Mouse (Mus musculus): ENCODE measurements at regions not wholly inside any gene's neighbourhood (a gene's known extent, or its start where the extent isn't known, plus 50 kb on each side); places are given as distances from the start of the nearest gene placed in this dataset.

DNA sequence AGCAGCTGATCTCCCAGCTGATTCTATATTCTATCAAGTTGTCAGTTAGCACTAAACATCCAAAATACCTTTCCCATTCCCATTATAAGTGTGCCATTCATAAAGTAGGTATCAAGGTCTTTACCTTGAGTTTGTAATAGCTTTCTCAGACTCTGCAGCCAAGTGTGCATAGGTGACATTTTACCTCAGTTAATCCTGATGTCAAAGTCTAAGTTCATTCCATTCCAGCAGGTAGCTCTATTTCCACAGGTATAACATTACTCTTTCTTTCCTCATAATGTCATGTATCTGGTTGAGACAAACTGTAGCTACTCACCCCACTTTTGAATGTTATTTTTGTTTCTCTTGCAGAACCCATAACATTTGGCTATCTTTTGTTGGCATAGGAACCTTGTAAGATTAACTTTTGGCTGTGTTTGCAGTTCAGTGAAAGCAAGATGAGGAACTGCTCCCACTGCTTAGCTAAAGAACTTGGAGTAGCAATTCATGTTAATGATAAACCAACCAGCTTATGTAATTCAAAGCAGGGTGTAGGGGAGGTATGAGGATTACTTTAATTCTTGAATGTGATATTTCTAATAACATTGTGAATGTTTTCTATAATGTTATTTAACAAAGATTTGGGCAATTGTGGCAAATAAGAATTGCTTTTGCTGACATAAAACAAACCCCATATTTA lies 107.0 kb downstream of the 4933402N22Rik start:
- no peaks in the 10 kb centered on the region for H3K79me2 ChIP-seq (ENCODE audit: control insufficient read depth, insufficient read depth)
- no peak overlapping the region for H3K4me3 ChIP-seq (ENCODE audit: insufficient read depth, poor library complexity, severe bottlenecking)
- H3K27me3 ChIP-seq (ENCODE audit: control insufficient read depth, insufficient read depth, insufficient read length): no peaks in the 10 kb centered on the region
- no peaks in the 10 kb centered on the region for H3K79me3 ChIP-seq (ENCODE audit: low read depth)
- TF ChIP-seq MAX (IDR thresholded peaks at IDR 0.05) (no peak), USF1 (IDR thresholded peaks at IDR 0.05; ENCODE audit: low read depth) (no peak), MYOD1 (IDR thresholded peaks at IDR 0.05; ENCODE audit: control insufficient read depth, insufficient read length, low read depth) (no peak), CTCF (IDR thresholded peaks at IDR 0.05; ENCODE audit: control insufficient read depth, insufficient read depth, insufficient read length) (no peak), FOSL1 (IDR thresholded peaks at IDR 0.05; ENCODE audit: insufficient read depth, low read length, poor library complexity, severe bottlenecking) (no peak), MYOG (IDR thresholded peaks at IDR 0.05; ENCODE audit: control insufficient read depth, extremely low read depth, insufficient read length) (no peak), CEBPB (IDR thresholded peaks at IDR 0.05; ENCODE audit: low read depth) (no peak)
- H3ac ChIP-seq (ENCODE audit: control insufficient read depth, insufficient read length, low read depth): no peak overlapping the region
- no peaks in the 10 kb centered on the region for H3K36me3 ChIP-seq (ENCODE audit: control insufficient read depth, insufficient read depth)

DNA sequence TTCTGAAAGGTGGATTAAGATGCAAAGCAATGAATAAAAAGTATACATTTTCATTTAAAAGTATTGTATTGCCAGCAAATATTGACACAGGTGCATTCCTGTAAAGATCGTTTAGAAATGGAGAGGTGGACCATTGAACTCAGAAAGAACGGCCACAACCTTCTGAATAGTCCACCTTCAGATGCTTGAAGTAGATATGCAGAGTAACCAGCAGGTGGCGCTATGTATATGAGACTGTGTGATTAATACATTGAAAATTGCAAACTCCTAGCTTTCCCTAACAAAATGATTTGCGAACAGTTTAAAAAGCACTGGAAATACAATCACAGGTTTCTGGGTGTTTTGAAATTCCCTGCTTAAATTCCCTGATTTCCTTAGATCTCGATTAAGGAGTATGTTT lies 112.2 kb downstream of the 4933402N22Rik start:
- Histone ChIP-seq H3K36me3 (ENCODE audit: control insufficient read depth, insufficient read depth) (no peaks in the 10 kb centered on the region), H3K27me3 (ENCODE audit: control insufficient read depth, insufficient read depth, insufficient read length) (no peaks in the 10 kb centered on the region), H3ac (ENCODE audit: control insufficient read depth, insufficient read length, low read depth) (no peak overlapping the region), H3K79me3 (ENCODE audit: low read depth) (no peaks in the 10 kb centered on the region), H3K4me3 (ENCODE audit: insufficient read depth, poor library complexity, severe bottlenecking) (no peak overlapping the region), H3K79me2 (ENCODE audit: control insufficient read depth, insufficient read depth) (no peaks in the 10 kb centered on the region)
- no peak for TF ChIP-seq FOSL1 (IDR thresholded peaks at IDR 0.05; ENCODE audit: insufficient read depth, low read length, poor library complexity, severe bottlenecking)
- no peak for TF ChIP-seq MYOG (IDR thresholded peaks at IDR 0.05; ENCODE audit: control insufficient read depth, extremely low read depth, insufficient read length)
- no peak for TF ChIP-seq USF1 (IDR thresholded peaks at IDR 0.05; ENCODE audit: low read depth)
- no peak for TF ChIP-seq CEBPB (IDR thresholded peaks at IDR 0.05; ENCODE audit: low read depth)
- no peak for TF ChIP-seq MAX (IDR thresholded peaks at IDR 0.05)
- TF ChIP-seq CTCF (IDR thresholded peaks at IDR 0.05; ENCODE audit: control insufficient read depth, insufficient read depth, insufficient read length): peak; percentile 45
- TF ChIP-seq MYOD1 (IDR thresholded peaks at IDR 0.05; ENCODE audit: control insufficient read depth, insufficient read length, low read depth): no peak

DNA sequence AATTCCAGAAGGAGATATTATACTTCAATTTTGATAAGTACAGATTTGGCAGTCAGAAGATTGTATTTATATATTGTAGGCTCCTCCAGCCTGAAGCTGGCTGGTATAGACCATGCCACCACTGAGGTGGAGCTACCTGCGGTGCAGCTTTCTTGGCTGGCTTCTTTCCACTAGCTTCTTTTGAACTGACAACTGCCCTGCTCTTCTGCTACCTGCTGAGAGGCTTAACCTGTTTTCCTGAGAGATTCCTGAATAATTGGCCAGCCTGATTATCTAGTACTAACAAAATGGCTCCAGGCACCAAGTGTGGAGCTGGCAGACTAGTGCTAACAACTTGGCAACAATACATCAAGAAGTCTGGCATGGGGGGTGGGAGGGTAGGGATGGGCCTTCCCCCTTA lies 132.0 kb downstream of the 4933402N22Rik start:
- H3K36me3 ChIP-seq (ENCODE audit: control insufficient read depth, insufficient read depth): no peaks in the 10 kb centered on the region
- H3ac ChIP-seq (ENCODE audit: control insufficient read depth, insufficient read length, low read depth): no peak overlapping the region
- H3K4me3 ChIP-seq (ENCODE audit: insufficient read depth, poor library complexity, severe bottlenecking): no peak overlapping the region
- H3K79me2 ChIP-seq (ENCODE audit: control insufficient read depth, insufficient read depth): no peaks in the 10 kb centered on the region
- no peaks in the 10 kb centered on the region for H3K27me3 ChIP-seq (ENCODE audit: control insufficient read depth, insufficient read depth, insufficient read length)
- no peaks in the 10 kb centered on the region for H3K79me3 ChIP-seq (ENCODE audit: low read depth)
- TF ChIP-seq CTCF (IDR thresholded peaks at IDR 0.05; ENCODE audit: control insufficient read depth, insufficient read depth, insufficient read length) (no peak), USF1 (IDR thresholded peaks at IDR 0.05; ENCODE audit: low read depth) (no peak), FOSL1 (IDR thresholded peaks at IDR 0.05; ENCODE audit: insufficient read depth, low read length, poor library complexity, severe bottlenecking) (no peak), MAX (IDR thresholded peaks at IDR 0.05) (no peak), CEBPB (IDR thresholded peaks at IDR 0.05; ENCODE audit: low read depth) (no peak), MYOG (IDR thresholded peaks at IDR 0.05; ENCODE audit: control insufficient read depth, extremely low read depth, insufficient read length) (no peak)

DNA sequence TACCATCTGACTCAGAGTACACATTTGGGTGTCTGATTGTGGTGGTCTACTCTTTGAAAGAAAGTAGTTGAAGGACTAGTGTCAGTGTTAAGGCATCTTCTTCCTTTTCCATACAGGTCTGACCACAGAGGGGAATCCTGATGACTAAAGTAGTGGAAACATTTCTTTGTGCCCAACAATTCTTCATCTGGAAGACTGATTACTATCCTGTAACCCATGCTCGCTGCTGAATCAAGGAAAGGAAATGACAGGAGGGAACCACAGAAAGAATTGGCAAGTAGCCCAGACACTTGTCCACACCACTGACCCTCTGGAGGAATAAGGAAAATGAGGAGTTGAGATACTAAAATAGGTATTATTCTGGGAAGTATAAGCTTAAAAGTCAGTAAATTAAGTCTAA lies 162.3 kb downstream of the 4933402N22Rik start:
- TF ChIP-seq MYOD1 (IDR thresholded peaks at IDR 0.05; ENCODE audit: control insufficient read depth, insufficient read length, low read depth): no peak
- TF ChIP-seq MYOG (IDR thresholded peaks at IDR 0.05; ENCODE audit: control insufficient read depth, extremely low read depth, insufficient read length): no peak
- TF ChIP-seq CEBPB (IDR thresholded peaks at IDR 0.05; ENCODE audit: low read depth): no peak
- TF ChIP-seq USF1 (IDR thresholded peaks at IDR 0.05; ENCODE audit: low read depth): no peak
- TF ChIP-seq CTCF (IDR thresholded peaks at IDR 0.05; ENCODE audit: control insufficient read depth, insufficient read depth, insufficient read length): no peak
- no peak for TF ChIP-seq FOSL1 (IDR thresholded peaks at IDR 0.05; ENCODE audit: insufficient read depth, low read length, poor library complexity, severe bottlenecking)
- no peak for TF ChIP-seq MAX (IDR thresholded peaks at IDR 0.05)
- Histone ChIP-seq H3K36me3 (ENCODE audit: control insufficient read depth, insufficient read depth) (no peaks in the 10 kb centered on the region), H3ac (ENCODE audit: control insufficient read depth, insufficient read length, low read depth) (no peak overlapping the region), H3K27me3 (ENCODE audit: control insufficient read depth, insufficient read depth, insufficient read length) (no peaks in the 10 kb centered on the region), H3K4me3 (ENCODE audit: insufficient read depth, poor library complexity, severe bottlenecking) (no peak overlapping the region), H3K79me3 (ENCODE audit: low read depth) (no peaks in the 10 kb centered on the region), H3K79me2 (ENCODE audit: control insufficient read depth, insufficient read depth) (no peaks in the 10 kb centered on the region)

DNA sequence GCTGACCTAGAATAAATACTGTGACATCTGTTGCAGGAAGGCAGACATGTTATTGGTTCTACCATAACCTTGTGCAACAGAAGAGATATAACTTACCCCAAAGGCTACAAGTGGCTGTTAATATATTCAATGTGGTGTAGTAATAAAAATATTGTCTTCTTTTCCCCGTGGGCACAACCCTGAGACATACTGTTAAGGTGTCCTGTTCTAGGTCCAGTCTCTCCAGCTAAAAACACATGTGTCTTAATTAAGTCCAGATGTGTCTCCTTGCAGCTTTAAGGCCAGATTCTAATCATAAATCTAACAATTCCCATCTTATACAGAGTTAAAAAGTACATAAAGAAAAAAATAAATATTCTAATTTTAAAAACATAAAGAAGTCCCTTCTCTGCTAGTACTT lies 175.8 kb downstream of the 4933402N22Rik start:
- Histone ChIP-seq H3K27me3 (ENCODE audit: control insufficient read depth, insufficient read depth, insufficient read length) (no peaks in the 10 kb centered on the region), H3ac (ENCODE audit: control insufficient read depth, insufficient read length, low read depth) (no peak overlapping the region), H3K79me2 (ENCODE audit: control insufficient read depth, insufficient read depth) (no peaks in the 10 kb centered on the region), H3K4me3 (ENCODE audit: insufficient read depth, poor library complexity, severe bottlenecking) (no peak overlapping the region), H3K36me3 (ENCODE audit: control insufficient read depth, insufficient read depth) (no peaks in the 10 kb centered on the region), H3K79me3 (ENCODE audit: low read depth) (no peaks in the 10 kb centered on the region)
- TF ChIP-seq FOSL1 (IDR thresholded peaks at IDR 0.05; ENCODE audit: insufficient read depth, low read length, poor library complexity, severe bottlenecking) (no peak), MAX (IDR thresholded peaks at IDR 0.05) (no peak), MYOG (IDR thresholded peaks at IDR 0.05; ENCODE audit: control insufficient read depth, extremely low read depth, insufficient read length) (no peak), USF1 (IDR thresholded peaks at IDR 0.05; ENCODE audit: low read depth) (no peak), CTCF (IDR thresholded peaks at IDR 0.05; ENCODE audit: control insufficient read depth, insufficient read depth, insufficient read length) (no peak), CEBPB (IDR thresholded peaks at IDR 0.05; ENCODE audit: low read depth) (no peak)

Measured in C2C12 (cell line).